8 mouse cellular contexts compared by ENCODE assay signal in genomic region chr10:74929578-74929977, GRCm38 (mm10). TPM values are rescaled to one million over a fixed set of nuclear protein-coding genes. Genes with fewer than 3 reads are reported as not detected.
DNase-seq lines count a peak whose midpoint lies in the region; ATAC-seq and TF ChIP-seq lines count a peak whose summit lies in the region.

No protein-coding gene starts in this region.

- H3K27me3 ChIP-seq in megakaryocyte, embryonic 14.5 days (replicated peaks): peaks cover 58% of the 10 kb centered on the region
- no peaks in the 10 kb centered on the region for H3K27me3 ChIP-seq in stomach, postnatal 0 days (ENCODE audit: control insufficient read depth, insufficient read depth, low read length)

- H3K4me2 ChIP-seq in stomach, postnatal 0 days (replicated peaks; ENCODE audit: low read depth): no peak overlapping the region

- H3K27ac ChIP-seq in stomach, postnatal 0 days (replicated peaks): no peak overlapping the region

- intact Hi-C loops in heart, postnatal 10 days (cut with DNase I): no loop called here
- intact Hi-C loops in left cerebral cortex, postnatal 4 days (cut with DNase I): no loop called here

- TF ChIP-seq POLR2A in brain, embryonic 14.5 days (IDR thresholded peaks at IDR 0.05; ENCODE audit: borderline replicate concordance, extremely low read depth, insufficient read depth, insufficient read length, poor library complexity, severe bottlenecking): no peak

- DNase-seq in heart, adult 11 months: peak; percentile 46
- DNase-seq in heart, postnatal 10 days: no peak
- no peak for DNase-seq in brain, embryonic 14.5 days (ENCODE audit: low read depth)
- DNase-seq in stomach, postnatal 0 days (ENCODE audit: low spot score): peak; percentile 47
- DNase-seq in left cerebral cortex, postnatal 4 days: no peak
- DNase-seq in cerebellum, adult 9-10 months: no peak

- no peak overlapping the region for H3K9ac ChIP-seq in stomach, postnatal 0 days (ENCODE audit: low read length)

- H3K36me3 ChIP-seq in megakaryocyte, embryonic 14.5 days (replicated peaks; ENCODE audit: low read length): no peaks in the 10 kb centered on the region
- H3K36me3 ChIP-seq in stomach, postnatal 0 days (ENCODE audit: control insufficient read depth, insufficient read depth, low read length): no peaks in the 10 kb centered on the region

- H3K4me1 ChIP-seq in megakaryocyte, embryonic 14.5 days: peaks cover 73% of the 10 kb centered on the region
- no peaks in the 10 kb centered on the region for H3K4me1 ChIP-seq in stomach, postnatal 0 days (replicated peaks; ENCODE audit: control insufficient read depth, insufficient read depth)

- no peak for ATAC-seq in megakaryocyte, adult 5-6 weeks (ENCODE audit: poor library complexity, severe bottlenecking)
- no peak for ATAC-seq in stomach, postnatal 0 days (ENCODE audit: low FRiP score, low TSS enrichment)

- no peak for TF ChIP-seq EP300 in stomach, postnatal 0 days (optimal IDR thresholded peaks at IDR 0.05)

- peak; percentile 34; the same call in 1 of the 2 replicates for TF ChIP-seq CTCF in brain, embryonic 14.5 days (IDR thresholded peaks at IDR 0.05; ENCODE audit: borderline replicate concordance, extremely low read depth, insufficient read depth, insufficient read length)
- TF ChIP-seq CTCF in stomach, postnatal 0 days (IDR thresholded peaks at IDR 0.05; ENCODE audit: low read depth): peak; percentile 68

- 70% methylated on average over 6 of the region's 6 CpGs for WGBS in stomach, postnatal 0 days

- peaks cover 9% of the 10 kb centered on the region; the same call in 1 of the 2 replicates for H3K9me3 ChIP-seq in megakaryocyte, embryonic 14.5 days
- H3K9me3 ChIP-seq in stomach, postnatal 0 days (ENCODE audit: control insufficient read depth, low read length): no peaks in the 10 kb centered on the region

- peak overlapping the region; percentile 64 for H3K4me3 ChIP-seq in megakaryocyte, embryonic 14.5 days (replicated peaks)
- H3K4me3 ChIP-seq in stomach, postnatal 0 days (ENCODE audit: low read depth, low read length): no peak overlapping the region

RNA-seq across cellular contexts. Expression of gene Gnaz, which starts 37.4 kb away (rescaled TPM):
- total RNA-seq in heart, postnatal 10 days (2021): 1 to 10 TPM; 1.3 to 1.5 TPM
- 224 and 350 TPM in 2 replicates for polyA plus RNA-seq in megakaryocyte, embryonic 14.5 days (2012; ENCODE audit: insufficient read depth, low replicate concordance)
- total RNA-seq in megakaryocyte, adult 5-6 weeks (2015): 0.11 TPM in 1 of 2 replicates, not detected in the other
- total RNA-seq in megakaryocyte, adult 5-6 weeks (2017): 0.18 TPM in 1 of 2 replicates, not detected in the other
- polyA plus RNA-seq in brain, embryonic 14.5 days (2012; rRNA removed): 41.6 and 66.1 TPM in 2 replicates
- 3.4 and 3.9 TPM in 2 replicates for polyA plus RNA-seq in stomach, postnatal 0 days (2015; fragmentation: Nextera tagmentation; extraction: Ambion mirVana)
- total RNA-seq in left cerebral cortex, postnatal 4 days (2021): 100 to 1,000 TPM; 134 to 150 TPM

Comparison
In these comparisons a context has a peak if more than half of its experiments do, and no peak if none do; other contexts are left out.
1. DNase-seq: peak in heart, adult 11 months (single experiment) and stomach, postnatal 0 days (single experiment); none in heart, postnatal 10 days (0 of 2), brain, embryonic 14.5 days (single experiment), left cerebral cortex, postnatal 4 days (single experiment) and cerebellum, adult 9-10 months (single experiment).
2. RNA of gene Gnaz, which starts 37.4 kb away (total RNA-seq): 134 to 150 TPM in left cerebral cortex, postnatal 4 days; 1.3 to 1.5 TPM in heart, postnatal 10 days and 0.11 to 0.18 TPM in megakaryocyte, adult 5-6 weeks; every median in the first group is over 10 times any median in the second.